Mouse (Mus musculus): ENCODE data around the gene Tmem239.

Tmem239 gene

GRCm38 (mm10) chr2:130411558-130412495, 5.5 kb downstream of the Tmem239 start:
- DNase-seq (ENCODE audit: low read depth, low spot score), result peak; percentile 27

DNA sequence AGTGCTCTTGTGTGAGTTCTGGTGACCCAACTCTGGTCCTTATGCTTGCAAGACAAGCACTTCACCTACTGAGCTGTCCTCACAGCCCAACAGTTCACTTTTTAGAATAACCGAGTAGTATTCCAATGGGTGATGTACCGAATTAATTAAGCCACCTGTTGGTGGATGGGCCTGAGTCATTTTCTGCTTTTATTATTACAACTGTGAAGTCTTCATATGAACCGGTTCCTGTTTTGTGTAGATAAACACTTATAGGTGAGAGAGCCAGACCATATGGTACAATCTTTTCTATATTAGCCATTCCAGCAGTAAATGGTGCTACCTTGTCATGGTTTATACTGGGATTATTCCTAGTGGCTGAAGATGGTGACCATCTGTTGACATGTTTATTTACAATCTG, 6.5 kb downstream of the Tmem239 start:
- no peak for DNase-seq (ENCODE audit: low read depth, low spot score)

GRCm38 (mm10) chr2:130414094-130414856, 8.0 kb downstream of the Tmem239 start:
- DNase-seq (ENCODE audit: low read depth, low spot score), result no peak

DNA sequence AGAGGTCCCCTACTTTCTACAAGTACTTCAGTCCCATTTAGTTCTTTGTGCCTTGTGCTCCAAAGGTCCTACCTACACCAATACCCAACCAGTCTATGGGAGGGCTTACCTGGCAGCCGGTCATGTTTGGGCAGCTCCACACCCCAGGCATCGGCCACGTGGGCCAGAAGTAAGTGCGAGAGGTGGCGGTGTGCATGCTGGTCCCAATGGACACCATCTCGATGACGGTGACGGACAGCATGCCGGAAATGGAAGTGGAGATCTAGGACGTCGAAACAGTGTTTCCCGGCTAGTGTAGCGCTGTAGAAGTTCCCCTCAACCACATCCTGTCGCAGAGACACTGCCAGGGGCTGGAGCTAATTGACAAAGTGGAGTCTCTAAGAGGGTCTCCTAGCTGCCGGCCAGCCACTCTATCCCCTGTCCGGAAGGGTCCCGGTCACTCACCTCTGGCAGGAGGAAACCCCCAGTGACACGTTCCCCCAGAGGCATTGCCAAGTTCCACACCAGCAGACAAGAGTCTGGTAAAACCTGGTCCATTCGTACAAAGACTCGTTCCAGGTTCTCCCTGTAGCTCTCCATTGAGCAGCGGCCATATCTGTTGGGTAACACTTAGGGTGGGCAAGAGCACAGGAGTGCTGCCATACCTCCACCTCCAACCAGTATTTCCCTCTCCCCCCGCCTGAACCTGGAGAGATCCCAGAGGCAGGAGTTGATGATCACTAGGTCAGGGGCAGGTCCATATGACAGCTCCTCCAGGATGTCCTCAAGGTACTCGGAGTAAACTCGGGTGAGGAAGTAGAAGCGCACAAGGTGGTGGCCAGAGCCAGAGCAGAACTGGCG, 15.7 kb downstream of the Tmem239 start:
- no peak for DNase-seq (ENCODE audit: low read depth, low spot score)

DNA sequence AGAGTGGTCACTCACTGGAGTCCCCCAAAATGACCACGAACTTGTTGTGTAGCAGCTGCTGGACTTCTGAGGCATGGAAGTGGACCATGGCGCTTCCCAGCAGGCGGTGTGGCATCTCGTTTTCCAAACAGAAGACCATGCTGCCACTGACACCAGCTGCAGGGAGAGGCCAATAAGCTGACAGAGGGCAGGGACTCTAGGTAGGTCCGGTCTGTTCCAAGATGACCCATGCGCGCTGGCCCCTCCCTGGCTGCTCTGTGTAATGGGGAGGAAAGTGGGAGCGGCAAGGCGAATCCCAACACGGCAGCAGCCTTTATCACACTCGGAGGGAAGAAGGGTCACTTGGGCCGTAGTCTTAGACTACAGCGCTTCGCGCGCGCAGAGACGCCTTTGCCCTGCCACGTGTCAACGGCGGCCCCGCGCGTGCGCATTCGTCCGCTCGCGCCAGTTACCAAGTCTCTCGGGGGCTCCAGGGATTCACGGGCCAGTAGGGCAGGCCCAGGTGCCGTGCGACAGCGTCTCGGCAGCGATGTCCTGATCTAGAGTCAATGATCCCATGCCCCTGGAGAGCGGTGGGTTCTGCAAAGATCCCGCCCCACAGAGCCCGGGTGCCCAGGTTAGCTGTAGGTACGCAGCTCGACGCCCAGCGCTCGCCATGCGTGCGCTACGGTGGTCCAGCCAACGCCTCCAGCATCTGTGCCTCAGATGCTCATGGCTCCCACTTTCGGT, 17.3 kb downstream of the Tmem239 start:
- DNase-seq (ENCODE audit: low read depth, low spot score), result peak; percentile 51

DNA sequence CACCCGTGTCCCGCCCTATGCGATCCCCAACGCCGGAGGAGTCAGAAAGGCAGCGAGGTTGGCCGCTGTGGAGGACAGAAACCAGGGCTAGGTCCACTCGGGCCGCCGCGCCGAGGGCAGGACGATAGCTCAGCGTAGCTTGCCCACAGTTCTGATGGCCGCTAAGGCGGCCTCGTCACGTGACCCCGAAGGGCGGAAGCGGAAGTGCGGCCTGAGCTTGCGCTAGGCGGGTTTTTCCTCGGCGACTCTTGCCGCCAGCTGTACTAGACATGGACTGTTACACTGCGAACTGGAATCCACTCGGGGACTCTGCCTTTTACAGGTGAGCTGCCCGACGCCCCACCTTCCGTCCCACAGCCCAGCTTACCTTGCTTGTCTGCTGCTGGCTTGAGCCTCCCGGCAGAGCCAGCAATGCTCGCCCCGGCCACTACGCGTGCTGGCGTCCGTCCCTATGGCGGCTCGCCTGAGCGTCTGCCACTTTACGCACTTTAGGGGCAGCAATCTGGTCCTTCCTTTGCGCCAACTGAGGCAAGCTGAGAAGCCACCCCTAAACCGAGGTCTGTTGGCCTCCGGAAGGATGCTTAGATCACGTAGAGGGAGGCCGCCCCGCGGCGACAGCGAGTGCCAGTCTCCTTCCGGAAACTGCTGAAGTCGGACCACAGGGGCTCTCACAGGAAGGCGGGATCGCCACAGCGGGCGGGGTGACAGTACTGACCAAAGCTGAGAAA, 18.0 kb downstream of the Tmem239 start, which contains the start of the genes Vps16 and Pced1a:
Gene Vps16, plus strand, starts transcription at position 214 of the 728 bp plus-strand sequence.
Gene Pced1a, minus strand, starts transcription at position 576 of the 728 bp plus-strand sequence.
- DNase-seq (ENCODE audit: low read depth, low spot score), result peak; percentile 78

- DNase-seq (ENCODE audit: low read depth, low spot score), result no peak
Observed at GRCm38 (mm10) chr2:130425112-130425511, 18.8 kb downstream of the Tmem239 start.

DNA sequence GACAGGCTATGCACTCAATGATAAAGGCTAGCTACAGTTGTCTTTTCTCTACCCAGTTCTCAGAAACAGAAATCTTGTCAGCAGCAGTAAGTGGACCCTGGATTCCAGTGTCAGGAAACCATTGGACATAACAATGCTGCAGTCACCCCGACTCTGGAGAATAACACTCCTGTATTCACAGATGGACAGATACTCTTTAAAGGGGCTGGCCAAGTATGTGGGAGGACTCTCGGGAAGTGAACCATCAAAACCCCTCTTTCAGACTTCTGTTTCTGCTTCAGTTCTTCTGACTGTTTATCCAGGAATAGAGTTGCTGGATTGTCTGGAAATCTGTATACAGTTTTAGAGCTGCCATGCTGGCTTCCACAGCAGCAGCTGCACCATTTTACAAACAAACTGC, 23.6 kb downstream of the Tmem239 start:
- DNase-seq (ENCODE audit: low read depth, low spot score), result no peak

DNA sequence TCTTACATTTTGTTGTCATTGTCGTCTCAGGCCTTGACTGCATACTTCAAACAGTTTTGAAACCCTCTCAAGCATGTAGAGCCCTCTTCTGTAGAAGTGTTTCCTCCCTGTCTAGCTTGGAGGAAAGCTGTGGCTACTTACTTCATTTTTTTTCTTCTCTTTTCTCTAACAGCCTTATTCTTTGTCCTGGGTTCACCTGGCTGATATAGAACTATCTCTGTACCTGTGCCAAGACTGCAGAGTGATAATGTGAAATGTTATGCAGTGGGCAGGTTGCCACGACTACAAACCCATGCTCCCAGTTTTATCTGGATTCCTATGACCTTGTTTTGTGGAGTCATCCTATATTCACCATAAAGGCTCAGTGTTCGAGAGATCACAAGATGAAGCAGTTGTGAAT, 24.2 kb downstream of the Tmem239 start:
- DNase-seq (ENCODE audit: low read depth, low spot score), result no peak

GRCm38 (mm10) chr2:130432157-130432556, 25.9 kb downstream of the Tmem239 start:
- no peak for DNase-seq (ENCODE audit: low read depth, low spot score)

- DNase-seq (ENCODE audit: low read depth, low spot score), result no peak
Observed at GRCm38 (mm10) chr2:130433152-130433551, 26.9 kb downstream of the Tmem239 start.

DNA sequence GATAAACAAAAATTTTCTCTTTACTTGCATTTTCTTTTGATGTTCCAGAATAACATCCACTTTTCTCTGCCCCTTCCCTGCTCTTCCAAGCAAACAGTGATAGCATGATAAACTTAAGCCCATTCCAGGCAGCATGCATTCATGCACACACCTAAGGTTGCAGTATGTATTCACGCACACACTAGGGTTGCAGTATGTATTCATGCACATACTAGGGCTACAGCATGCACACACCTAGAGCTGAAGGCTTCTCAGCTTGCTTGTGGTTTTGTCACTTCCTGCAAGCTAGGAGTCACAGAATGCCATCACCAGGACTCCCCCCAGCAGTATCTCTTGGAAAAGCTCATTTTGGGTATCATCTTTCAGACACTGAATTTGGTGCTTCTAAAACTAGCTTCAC, 30.5 kb downstream of the Tmem239 start:
- DNase-seq (ENCODE audit: low read depth, low spot score), result no peak

- DNase-seq (ENCODE audit: low read depth, low spot score), result no peak
Observed at GRCm38 (mm10) chr2:130438861-130439260, 32.6 kb downstream of the Tmem239 start.

- DNase-seq (ENCODE audit: low read depth, low spot score), result no peak
Observed at GRCm38 (mm10) chr2:130439840-130440480, 33.7 kb downstream of the Tmem239 start.

- no peak for DNase-seq (ENCODE audit: low read depth, low spot score)
Observed at GRCm38 (mm10) chr2:130442162-130442561, 35.9 kb downstream of the Tmem239 start.

DNA sequence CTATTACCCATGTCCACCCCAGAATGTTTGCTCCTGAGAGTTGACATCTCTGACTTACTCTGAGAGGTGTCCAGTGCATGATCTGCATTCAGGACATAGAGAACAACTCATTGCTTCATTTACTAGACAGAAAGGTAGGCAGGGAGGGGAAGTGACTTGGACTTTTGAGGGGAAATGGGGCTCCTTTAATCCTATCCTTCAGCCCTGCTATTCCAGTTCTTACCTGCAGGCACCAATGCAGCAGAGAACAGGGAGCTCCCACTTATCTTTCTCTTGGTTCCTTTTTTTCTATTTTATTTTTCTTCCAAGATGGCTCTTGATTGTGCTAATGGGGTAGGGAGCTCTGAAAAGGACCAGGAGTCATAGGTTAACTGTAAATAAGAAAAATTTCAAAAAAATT, 42.2 kb downstream of the Tmem239 start:
- no peak for DNase-seq (ENCODE audit: low read depth, low spot score)

GRCm38 (mm10) chr2:130449021-130449793, 42.9 kb downstream of the Tmem239 start:
- DNase-seq (ENCODE audit: low read depth, low spot score), result no peak

- DNase-seq (ENCODE audit: low read depth, low spot score), result peak; percentile 82
Observed at GRCm38 (mm10) chr2:130449794-130450433, 43.6 kb downstream of the Tmem239 start, which contains the start of gene Ptpra. TSS of gene Ptpra (plus strand) at chr2:130450278.

All from c-Kit-negative CD71-positive TER-119-positive erythroid progenitor cells, embryonic 14.5 days (primary cell).